Mouse (Mus musculus): Measurements from ENCODE around the gene Rsf1.
A peak's percentile ranks its signal among the peaks of the same experiment; 100 is the strongest.

Gene Rsf1

DNA sequence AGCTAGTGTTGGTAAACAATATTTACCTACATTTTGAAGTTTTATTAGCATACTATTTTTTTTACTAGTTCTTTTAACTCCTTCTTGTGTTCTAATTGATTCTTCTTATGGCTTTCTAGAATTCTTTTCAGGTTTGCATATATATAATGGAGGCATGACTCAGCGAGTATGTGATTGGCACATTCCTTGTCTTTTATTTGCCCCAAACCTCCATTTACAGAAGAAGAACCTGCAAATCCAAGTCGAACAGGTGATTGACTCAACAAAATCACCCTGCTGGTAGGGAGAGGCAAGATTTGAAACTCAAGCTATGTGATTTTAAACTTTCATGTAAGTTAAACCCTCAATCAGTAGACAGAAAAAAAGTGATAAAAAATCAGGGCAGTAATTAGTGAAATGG lies 51.6 kb downstream of the Rsf1 start:
- no peak for DNase-seq (ENCODE audit: low read depth, low spot score)

DNA sequence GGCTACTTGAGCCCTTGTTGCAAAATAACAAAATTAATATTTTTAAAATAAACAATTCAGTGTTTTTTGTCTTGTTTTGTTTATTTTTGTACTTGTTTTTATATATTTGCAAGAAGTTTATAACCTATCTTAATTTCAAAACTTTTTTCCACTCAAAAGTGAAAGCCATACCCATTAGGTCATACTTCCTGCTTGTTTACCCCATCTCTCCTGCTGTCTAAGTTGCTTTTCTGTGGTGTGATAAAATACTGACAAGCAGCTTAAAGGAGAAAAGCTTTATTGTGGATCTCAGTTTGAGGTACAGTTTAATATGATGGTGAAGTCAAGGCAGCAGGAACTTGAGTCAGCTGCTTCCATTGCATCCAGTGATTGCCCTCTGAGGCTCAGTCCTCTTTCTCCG lies 53.2 kb downstream of the Rsf1 start:
- no peak for DNase-seq (ENCODE audit: low read depth, low spot score)

DNA sequence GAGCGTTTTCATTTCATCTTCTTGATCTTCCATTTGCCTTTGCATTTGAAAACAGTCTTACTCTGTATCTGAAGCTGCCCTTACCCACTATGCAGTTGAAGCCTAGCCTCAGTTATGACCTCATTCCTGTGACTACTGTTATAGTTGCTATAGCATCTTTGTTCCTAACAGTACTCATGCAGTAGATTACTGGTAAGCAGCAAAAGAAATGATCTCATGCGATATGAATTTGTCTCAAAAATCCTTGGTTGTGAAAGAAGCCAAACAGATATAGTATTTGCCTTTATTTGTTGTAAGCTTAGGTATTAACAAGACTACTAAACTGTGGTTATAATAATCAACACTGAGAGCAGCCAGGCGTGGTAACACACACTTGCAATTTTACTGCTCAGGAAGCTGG lies 65.4 kb downstream of the Rsf1 start:
- no peak for DNase-seq (ENCODE audit: low read depth, low spot score)

- no peak for DNase-seq (ENCODE audit: low read depth, low spot score)
Measured at GRCm38 (mm10) chr7:97647656-97648055, 68.0 kb downstream of the Rsf1 start.

DNA sequence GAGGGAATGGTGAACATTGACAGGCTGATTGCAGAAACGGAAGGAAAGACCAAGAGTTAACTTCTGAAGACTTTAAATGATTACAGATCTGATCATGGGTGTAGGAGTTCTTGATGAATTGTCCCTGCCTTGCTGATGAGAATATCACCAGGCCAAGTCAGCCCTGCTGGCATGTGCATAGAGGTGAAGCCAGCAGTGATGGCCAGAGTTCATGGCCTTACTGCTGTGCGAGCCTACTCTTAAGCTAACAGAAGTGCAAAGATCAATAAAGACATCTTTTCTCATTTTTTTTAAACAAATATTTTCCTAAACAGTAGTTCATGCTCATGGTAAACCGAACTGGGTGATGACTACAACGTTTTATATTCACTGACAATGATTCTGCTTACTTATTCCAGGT lies 71.0 kb downstream of the Rsf1 start:
- no peak for DNase-seq (ENCODE audit: low read depth, low spot score)

- no peak for DNase-seq (ENCODE audit: low read depth, low spot score)
Measured at GRCm38 (mm10) chr7:97656144-97656543, 76.5 kb downstream of the Rsf1 start.

GRCm38 (mm10) chr7:97661634-97662033 lies 81.9 kb downstream of the Rsf1 start:
- no peak for DNase-seq (ENCODE audit: low read depth, low spot score)

- DNase-seq (ENCODE audit: low read depth, low spot score): no peak
Measured at GRCm38 (mm10) chr7:97679239-97679638, 99.5 kb downstream of the Rsf1 start.

DNA sequence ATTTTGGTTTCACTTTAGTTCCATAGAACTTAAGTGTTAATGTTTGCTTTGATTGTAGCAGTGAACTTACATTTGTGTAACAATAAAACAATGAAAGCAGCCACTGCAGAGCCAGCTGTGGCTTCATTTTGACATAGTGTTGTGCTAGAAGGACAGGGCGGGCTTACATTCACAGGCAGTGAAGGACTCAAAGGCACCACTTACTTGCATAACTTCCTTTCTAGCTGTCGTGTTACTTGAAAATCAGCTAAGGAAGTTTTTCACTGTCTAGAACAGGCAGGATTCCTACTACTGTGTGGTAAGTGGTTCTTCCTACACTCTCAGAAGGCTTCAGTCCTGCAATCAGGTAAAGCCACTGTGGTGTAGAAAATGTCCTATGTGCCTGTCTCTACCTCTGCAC lies 108.1 kb downstream of the Rsf1 start:
- no peak for DNase-seq (ENCODE audit: low read depth, low spot score)

DNA sequence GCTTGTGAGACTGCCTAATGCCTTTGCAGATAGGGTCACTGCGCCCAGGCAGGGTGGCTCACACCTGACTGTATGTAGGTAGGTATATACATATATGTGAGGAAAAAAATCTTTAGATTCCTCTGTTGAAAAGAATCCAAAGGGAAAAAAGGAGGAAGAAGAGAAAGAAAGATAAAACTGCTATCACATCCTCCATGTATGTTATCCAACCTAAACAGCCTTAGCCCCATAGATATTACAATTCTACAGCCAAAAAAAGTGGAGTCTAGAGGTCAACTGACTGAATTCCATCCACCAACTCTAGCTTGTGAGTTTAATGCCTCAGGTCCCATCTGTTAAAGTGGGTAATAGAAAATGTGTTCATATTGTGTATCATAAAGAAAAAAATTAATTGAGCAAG lies 115.8 kb downstream of the Rsf1 start:
- DNase-seq (ENCODE audit: low read depth, low spot score): no peak

- DNase-seq (ENCODE audit: low read depth, low spot score): no peak
Measured at GRCm38 (mm10) chr7:97696133-97696505, 116.4 kb downstream of the Rsf1 start.

DNA sequence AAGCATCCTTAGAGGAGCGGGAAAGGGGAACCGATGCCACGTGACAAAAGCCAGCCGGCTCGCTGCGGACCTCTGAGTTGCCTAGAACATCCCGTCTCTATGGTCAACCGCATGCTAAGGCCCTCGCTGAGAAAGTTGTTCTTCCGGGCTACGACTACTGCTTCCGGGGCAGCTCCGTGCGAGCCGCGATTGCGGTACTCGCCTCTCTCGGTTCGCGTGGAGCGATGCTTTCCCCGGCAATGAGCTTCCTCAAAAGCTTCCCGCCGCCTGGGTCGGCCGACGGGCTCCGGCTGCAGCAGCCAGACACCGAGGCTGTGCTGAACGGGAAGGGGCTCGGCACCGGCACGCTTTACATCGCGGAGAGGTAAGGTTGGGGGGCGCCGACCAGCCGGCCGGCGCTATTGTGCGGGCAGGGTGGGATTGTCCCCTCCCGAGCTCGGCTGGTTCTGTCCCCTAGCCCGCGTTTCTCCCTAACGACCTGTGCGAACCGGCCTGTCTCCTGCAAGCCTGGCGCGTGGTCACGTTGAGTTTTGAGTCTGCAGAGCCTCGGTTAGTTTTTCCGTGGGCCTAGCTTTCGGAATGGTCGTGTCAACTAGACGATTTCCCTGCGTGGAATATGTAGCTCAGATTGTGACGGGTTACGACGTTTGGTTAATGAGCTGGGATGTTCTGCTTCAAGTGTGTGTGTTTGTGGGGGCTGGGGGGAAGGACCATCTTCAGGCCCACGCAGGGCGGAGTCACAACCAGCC lies 117.0 kb downstream of the Rsf1 start, which contains the start of gene Clns1a:
Clns1a (plus strand) TSS at position 129 of the 749 bp plus-strand sequence.
- DNase-seq (ENCODE audit: low read depth, low spot score): peak; percentile 87

GRCm38 (mm10) chr7:97700173-97700572 lies 120.5 kb downstream of the Rsf1 start:
- no peak for DNase-seq (ENCODE audit: low read depth, low spot score)

DNA sequence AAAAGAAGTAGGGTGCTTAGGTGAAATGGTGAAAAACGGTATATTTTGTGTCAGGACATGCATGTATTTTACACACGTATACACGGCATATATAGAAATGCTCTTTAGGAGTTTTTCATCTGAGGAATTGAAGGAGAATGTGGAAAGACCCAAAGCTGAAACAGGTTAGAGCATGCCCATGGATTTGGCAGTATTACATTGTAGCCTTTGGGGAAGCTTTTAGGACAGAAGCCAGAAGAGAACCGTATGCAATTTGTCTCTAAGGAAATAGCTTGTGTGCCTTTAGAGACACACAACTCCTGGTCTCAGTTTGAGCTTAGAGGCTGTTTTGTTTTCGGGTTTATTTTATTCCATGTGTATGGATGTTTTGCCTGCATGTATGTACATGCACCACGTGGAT lies 121.4 kb downstream of the Rsf1 start:
- no peak for DNase-seq (ENCODE audit: low read depth, low spot score)

- DNase-seq (ENCODE audit: low read depth, low spot score): no peak
Measured at GRCm38 (mm10) chr7:97707123-97707522, 127.4 kb downstream of the Rsf1 start.

GRCm38 (mm10) chr7:97707809-97708208 lies 128.1 kb downstream of the Rsf1 start:
- DNase-seq (ENCODE audit: low read depth, low spot score): no peak

GRCm38 (mm10) chr7:97709204-97709603 lies 129.5 kb downstream of the Rsf1 start:
- DNase-seq (ENCODE audit: low read depth, low spot score): no peak

DNA sequence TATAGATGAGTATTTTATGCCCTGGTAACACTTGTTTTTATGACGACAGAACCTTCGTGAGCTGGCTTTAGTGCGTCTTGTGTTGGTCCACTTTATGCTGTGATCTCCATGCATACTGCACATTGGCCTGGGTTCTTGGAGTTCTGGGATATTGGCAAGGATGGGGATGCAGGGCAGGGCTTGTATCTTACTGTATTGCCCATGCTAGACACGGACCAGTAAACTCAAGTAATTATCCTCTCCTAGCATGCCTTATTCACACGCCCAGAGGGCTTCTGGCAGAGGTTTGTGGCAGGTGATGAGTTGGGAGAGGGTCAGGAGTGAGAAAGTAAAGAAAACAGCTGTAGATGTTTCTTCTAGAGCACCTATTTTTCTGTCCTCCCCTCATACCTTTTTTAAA lies 135.0 kb downstream of the Rsf1 start:
- no peak for DNase-seq (ENCODE audit: low read depth, low spot score)

- no peak for DNase-seq (ENCODE audit: low read depth, low spot score)
Measured at GRCm38 (mm10) chr7:97717326-97717725, 137.6 kb downstream of the Rsf1 start.

- no peak for DNase-seq (ENCODE audit: low read depth, low spot score)
Measured at GRCm38 (mm10) chr7:97719078-97719477, 139.4 kb downstream of the Rsf1 start.

GRCm38 (mm10) chr7:97720109-97720508 lies 140.4 kb downstream of the Rsf1 start:
- DNase-seq (ENCODE audit: low read depth, low spot score): no peak

- no peak for DNase-seq (ENCODE audit: low read depth, low spot score)
Measured at GRCm38 (mm10) chr7:97722278-97722918, 142.7 kb downstream of the Rsf1 start.

All from embryo, embryonic 11.5 days (tissue).